17 mouse cellular contexts compared by ENCODE assay signal in genomic region chr6:146249096-146249495, GRCm38 (mm10).
"Had no signal": no experiment of that assay in that cellular context is flagged by ENCODE, and none has a peak within 500 bp of the region (broad histone marks: within the 10 kb centered on the region; RNA-seq: fewer than 3 reads in every experiment).

No protein-coding gene starts in this region.

- H3K4me2 ChIP-seq: neural tube, embryonic 12.5 days; neural tube, embryonic 13.5 days; neural tube, embryonic 15.5 days; stomach, embryonic 15.5 days had no signal

- DNase-seq: retina, postnatal 1 day; right cerebral cortex, adult 18-20 months; right cerebral cortex, postnatal 14 days; right cerebral cortex, postnatal 25 days; right cerebral cortex, postnatal 4 days; spleen, adult 18-20 months; thymus, adult 18-20 months; thymus, adult 2 months; thymus, postnatal 14 days; thymus, postnatal 25 days; thymus, postnatal 36 days; thymus, postnatal 4 days had no signal

- H3K36me3 ChIP-seq: neural tube, embryonic 12.5 days; neural tube, embryonic 13.5 days; neural tube, embryonic 15.5 days; stomach, embryonic 15.5 days had no signal

- H3K4me3 ChIP-seq: neural tube, embryonic 12.5 days; neural tube, embryonic 13.5 days; neural tube, embryonic 15.5 days; stomach, embryonic 15.5 days had no signal

- H3K27me3 ChIP-seq: neural tube, embryonic 12.5 days; neural tube, embryonic 13.5 days; neural tube, embryonic 15.5 days; stomach, embryonic 15.5 days had no signal

- H3K9ac ChIP-seq: neural tube, embryonic 12.5 days; neural tube, embryonic 13.5 days; neural tube, embryonic 15.5 days; stomach, embryonic 15.5 days had no signal

- H3K4me1 ChIP-seq: neural tube, embryonic 12.5 days; neural tube, embryonic 13.5 days; neural tube, embryonic 15.5 days; stomach, embryonic 15.5 days had no signal

- H3K27ac ChIP-seq: neural tube, embryonic 12.5 days; neural tube, embryonic 13.5 days; neural tube, embryonic 15.5 days; stomach, embryonic 15.5 days; stomach, postnatal 0 days had no signal

- H3K9me3 ChIP-seq: neural tube, embryonic 12.5 days; stomach, embryonic 15.5 days had no signal
